Mouse (Mus musculus) heart, postnatal 25 days (tissue): ENCODE measurements around the gene Mthfd2. TPM values are rescaled to one million over a fixed set of nuclear protein-coding genes. Genes with fewer than 3 reads are reported as not detected.
"Not testable (repeated sequence)": the region's sequence is repeated elsewhere in the genome, so short reads cannot be mapped to it uniquely, and the experiment has no call there.

Experiments used
- DNase-seq: peaks from one replicate; pipeline ENCODE4 v3.0.0; 2022; ENCODE audit warnings: low spot score
- intact Hi-C: fragments of 180-260 bp; cut with DNase I; formaldehyde crosslinking; loops from one replicate; pipeline ENCODE4 v1.15.1; 2025
- total RNA-seq, 2 experiments: library from RNA; stranded (reverse); gene quantifications; 2 replicates each; pipeline ENCODE4 v1.2.3; 2021

Gene Mthfd2
- total RNA-seq, 2 experiments from 2014 or later = 2.4 to 2.6 TPM

DNA sequence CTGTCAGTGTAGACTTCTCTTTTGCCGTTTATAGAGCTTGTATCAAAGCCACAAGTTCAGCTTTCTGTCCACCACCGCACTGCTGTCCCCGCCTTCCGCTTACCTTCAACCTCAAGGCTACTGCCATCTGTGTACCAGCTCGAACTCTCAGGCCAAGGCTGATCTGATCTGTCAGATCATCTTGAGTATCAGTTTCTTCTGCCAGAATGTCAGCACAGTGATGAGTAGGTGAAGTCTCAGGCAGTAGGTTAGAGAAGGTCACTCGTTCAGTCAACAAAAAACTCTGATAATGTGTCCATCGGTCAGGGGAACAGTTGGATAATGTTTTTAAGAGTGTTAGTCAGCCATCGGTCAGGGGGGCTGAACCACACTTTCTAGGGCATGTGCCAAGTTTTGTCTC is 19.6 kb upstream of the Mthfd2 start:
- DNase-seq, intact Hi-C loops: not testable (repeated sequence)

GRCm38 (mm10) chr6:83342957-83343356 is 17.2 kb upstream of the Mthfd2 start:
- no peak for DNase-seq
- intact Hi-C loops = no loop called here

GRCm38 (mm10) chr6:83341387-83341786 is 15.7 kb upstream of the Mthfd2 start:
- DNase-seq = no peak
- intact Hi-C loops = no loop called here

GRCm38 (mm10) chr6:83327591-83328190 is 2.0 kb upstream of the Mthfd2 start:
- intact Hi-C loops = no loop called here
- DNase-seq = no peak

GRCm38 (mm10) chr6:83326761-83327160 is 1.1 kb upstream of the Mthfd2 start:
- no peak for DNase-seq
- intact Hi-C loops = no loop called here

DNA sequence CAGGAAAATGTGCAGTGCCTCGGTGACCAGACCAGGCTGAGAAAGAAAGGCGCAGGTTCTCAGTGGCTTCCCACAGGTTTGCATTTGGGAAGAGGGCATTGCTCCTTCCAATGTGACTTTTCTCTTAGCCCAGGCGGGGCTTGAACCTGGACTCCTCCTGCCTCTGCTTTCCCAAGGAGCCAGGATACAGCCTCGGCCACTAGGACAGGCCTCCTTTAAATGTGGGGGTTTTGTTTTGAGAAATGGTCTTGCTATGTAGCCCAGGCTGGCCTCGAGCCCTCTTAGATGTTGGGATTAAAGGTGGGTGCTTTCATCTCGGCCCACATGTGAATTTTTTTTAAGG is 657 bp upstream of the Mthfd2 start:
- no peak for DNase-seq
- intact Hi-C loops = no loop called here

GRCm38 (mm10) chr6:83323652-83324419 is 1.9 kb downstream of the Mthfd2 start:
- intact Hi-C loops = no loop called here
- DNase-seq = no peak

DNA sequence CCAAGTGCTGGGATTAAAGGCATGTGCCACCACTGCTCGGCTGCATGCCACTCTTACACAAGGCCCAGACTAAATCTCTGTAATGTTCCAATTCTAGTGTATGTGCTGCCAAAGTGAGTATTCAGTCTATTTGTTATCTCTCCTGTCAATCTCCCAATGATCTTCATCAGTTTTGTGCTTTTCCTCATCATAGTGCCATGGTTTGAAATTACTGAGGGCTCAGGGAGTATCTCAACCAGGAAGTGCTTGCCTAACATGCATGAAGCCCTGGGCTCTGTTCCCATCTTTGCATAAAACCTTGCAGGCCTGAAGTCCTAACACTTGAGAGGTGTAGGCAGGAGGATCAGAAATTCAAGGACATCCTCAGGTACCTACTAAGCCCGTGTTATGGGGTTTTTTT is 2.9 kb downstream of the Mthfd2 start:
- no peak for DNase-seq
- intact Hi-C loops = no loop called here

DNA sequence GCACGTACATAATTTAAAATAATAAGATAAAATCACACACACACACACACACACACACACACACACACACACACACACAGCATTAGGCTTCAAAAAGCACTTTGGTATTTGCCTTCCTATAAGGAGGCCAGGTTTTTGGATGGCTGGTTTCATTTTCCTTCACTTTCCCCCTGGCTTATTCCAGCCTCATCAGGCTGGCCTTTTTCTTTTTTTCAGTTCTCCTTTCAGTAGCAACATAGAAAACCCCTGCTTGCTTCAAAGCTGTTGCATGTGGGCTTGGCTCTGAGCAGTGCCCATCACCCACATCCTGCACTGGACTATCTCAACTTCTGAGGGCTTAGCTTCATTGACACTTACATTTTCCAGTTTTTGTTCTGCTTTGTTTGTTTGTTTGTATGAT is 3.8 kb downstream of the Mthfd2 start:
- no peak for DNase-seq
- intact Hi-C loops = no loop called here

DNA sequence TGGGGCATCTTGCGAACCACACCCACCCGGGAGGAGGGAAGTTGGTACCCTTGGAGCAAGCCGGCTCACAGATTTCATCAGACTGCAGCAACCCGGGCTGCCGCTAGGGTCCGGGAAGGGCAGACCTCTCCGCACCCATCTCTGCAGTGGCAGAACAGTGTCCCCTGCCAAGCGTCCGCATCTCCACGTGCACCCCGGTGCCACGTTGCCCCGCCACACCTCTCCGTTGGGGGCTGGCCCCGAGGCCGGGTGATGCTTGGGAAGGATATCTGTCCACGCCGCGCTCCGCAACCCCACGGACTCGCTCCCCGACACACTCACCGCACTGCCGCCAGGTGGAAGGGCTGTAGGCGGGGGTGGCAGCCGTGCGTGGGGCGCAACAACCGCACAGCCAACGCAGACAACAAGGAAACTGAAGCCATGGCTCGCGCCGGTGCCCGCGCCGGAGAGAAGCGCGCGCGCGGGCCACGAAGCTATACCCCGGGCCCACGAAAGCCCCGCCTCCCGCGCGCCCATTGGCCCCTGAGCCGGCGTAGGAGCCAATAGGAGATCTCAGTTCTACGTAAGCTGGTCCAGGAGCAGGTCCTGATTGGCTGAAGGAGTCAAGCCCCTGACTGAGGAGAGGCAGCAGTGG is 8.5 kb downstream of the Mthfd2 start:
- intact Hi-C loops = no loop called here

DNA sequence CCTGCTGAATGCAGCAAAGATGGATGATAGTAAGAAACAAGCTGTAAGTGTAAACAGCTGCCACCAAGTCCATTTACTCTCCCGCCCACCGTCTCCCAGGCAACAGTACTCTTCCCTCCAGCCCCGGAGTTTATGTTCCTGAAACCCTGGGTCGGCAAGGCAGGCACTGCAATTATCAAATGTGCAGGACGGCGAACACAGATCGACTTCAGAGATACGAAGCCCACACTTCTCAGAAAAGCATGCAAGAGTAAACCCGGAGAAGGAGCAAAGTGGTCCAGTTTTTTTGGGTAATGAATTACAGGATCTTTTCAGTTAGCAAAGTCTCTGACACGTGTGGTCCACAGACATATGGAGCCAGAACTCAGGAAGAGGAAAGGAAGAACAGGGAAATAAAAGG is 9.7 kb downstream of the Mthfd2 start:
- DNase-seq = no peak
- intact Hi-C loops = no loop called here

More for the DNA sequence above, 8.5 kb downstream of the Mthfd2 start:
- DNase-seq = peak; percentile 88

GRCm38 (mm10) chr6:83315293-83315692 is 10.4 kb downstream of the Mthfd2 start:
- no peak for DNase-seq
- intact Hi-C loops = no loop called here

DNA sequence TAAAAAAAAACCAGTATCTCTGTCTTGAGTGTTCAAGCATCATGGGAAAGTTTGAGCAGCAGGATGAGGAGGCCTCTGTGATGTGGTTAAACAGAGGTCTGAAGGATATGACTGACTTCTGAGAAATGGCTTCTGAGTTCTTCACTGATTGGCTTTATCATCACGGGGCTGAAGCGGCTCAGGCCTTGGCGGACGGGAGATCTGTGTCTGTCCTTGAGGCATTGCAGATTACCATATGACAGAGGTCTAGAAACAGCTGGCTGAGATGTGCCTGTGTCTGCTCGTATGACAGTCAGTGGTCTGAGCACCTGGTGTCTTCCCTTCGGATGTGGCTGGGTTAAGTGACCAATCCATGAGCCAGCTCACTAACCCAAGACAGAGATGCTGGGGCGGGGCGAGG is 13.2 kb downstream of the Mthfd2 start:
- intact Hi-C loops = no loop called here
- DNase-seq = no peak

GRCm38 (mm10) chr6:83312021-83312420 is 13.7 kb downstream of the Mthfd2 start:
- no peak for DNase-seq
- intact Hi-C loops = no loop called here

GRCm38 (mm10) chr6:83311206-83311605 is 14.5 kb downstream of the Mthfd2 start:
- no peak for DNase-seq
- intact Hi-C loops = no loop called here

DNA sequence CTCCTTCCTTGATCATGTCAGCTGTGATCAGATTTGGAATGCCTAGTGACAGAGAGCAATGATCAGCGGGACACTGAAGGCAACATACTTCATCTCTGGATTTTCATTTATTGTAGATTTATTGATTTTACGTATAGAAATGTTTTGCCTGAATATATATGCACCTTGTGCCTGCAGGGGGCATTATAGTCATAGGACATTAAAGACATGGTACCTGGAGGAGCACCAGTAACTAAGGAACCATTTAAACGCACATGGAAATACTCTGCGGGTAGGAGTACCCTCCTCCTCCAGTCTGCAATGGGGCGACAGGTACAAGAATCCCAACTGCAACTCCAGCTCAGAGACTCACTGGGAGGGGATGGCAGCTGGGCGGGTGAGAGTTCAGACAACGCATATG is 16.7 kb downstream of the Mthfd2 start:
- DNase-seq = no peak
- intact Hi-C loops = no loop called here

GRCm38 (mm10) chr6:83302264-83302663 is 23.4 kb downstream of the Mthfd2 start:
- no peak for DNase-seq
- intact Hi-C loops = no loop called here

GRCm38 (mm10) chr6:83301294-83301693 is 24.4 kb downstream of the Mthfd2 start:
- intact Hi-C loops = no loop called here
- no peak for DNase-seq

DNA sequence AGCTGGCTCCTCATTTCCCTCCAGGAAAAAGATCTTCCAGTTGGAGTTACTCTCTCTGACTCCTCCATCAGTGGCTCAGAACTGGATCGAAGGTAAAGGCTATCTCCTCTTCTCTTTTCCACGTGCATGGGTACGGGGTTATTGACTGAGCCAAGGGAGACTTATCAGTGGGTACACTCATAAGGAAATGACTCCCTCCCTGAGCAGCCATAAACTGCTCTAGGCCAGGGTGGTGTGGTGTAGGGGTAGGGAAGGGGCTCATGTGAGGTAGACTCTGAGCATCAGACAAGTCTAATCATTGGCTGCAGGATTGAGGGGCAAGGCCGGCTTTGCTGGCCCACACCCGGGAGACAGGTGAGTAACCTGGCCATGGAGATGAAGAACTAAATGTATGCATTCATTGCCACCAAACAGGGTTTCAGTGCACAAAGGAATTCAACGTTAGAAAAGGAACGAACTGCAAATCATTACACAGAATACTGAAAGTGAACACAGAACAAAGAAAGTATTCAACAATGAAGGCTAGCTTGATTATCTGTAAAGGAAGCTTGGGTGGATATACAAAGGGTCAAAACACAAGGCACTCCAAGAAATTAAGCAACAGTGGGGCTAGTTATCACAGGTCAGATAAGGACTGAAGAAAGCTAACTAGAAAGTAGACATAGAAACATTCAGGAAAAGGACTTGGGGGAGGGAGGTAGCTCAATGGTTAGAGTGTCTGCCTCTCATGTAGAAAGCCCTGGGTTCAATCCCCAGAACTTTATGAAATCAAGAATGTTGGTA is 25.1 kb downstream of the Mthfd2 start:
- intact Hi-C loops = no loop called here

GRCm38 (mm10) chr6:83280256-83280955 is 45.3 kb downstream of the Mthfd2 start:
- no peak for DNase-seq
- intact Hi-C loops = no loop called here

More for the DNA sequence above, 25.1 kb downstream of the Mthfd2 start:
- no peak for DNase-seq
